Mouse (Mus musculus): Measurements from ENCODE around the gene Gdf3.
"Not testable (repeated sequence)": the region's sequence is repeated elsewhere in the genome, so short reads cannot be mapped to it uniquely, and the experiment has no call there.

Gdf3 gene

DNA sequence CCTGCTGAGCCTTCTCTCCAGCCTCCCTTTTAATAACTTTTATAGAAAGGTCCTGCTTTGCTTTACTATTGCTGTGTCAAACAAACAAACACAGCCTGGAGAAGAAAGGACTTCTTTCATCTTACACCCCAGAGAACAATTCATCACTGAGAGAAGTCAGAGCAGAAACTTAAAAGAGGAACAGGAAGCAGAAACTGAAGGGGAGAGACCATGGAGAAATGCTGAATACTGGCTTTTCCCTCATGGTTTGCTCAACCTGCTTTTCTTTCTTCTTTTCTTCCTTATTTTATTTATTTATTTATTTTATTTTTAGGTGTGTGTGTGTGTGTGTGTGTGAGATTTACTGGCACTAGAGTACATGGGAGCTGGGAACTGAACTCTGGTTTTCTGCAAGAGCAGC lies 5.6 kb downstream of the Gdf3 start:
- no peak for DNase-seq

DNA sequence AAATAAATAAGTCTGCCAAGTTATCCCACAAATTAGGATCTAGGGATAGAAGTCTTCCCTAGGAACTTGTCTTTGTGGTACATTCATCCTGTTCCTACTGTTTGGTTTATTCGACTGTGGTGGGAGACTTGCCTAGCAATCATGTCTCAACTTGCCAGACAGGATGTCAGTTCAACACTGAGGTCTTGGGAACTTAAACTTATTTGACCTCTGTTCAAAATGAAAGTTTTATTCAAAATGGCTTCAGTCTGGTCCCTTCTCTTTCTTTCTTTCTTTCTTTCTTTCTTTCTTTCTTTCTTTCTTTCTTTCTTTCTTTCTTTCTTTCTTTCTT lies 6.9 kb downstream of the Gdf3 start:
- no peak for DNase-seq

DNA sequence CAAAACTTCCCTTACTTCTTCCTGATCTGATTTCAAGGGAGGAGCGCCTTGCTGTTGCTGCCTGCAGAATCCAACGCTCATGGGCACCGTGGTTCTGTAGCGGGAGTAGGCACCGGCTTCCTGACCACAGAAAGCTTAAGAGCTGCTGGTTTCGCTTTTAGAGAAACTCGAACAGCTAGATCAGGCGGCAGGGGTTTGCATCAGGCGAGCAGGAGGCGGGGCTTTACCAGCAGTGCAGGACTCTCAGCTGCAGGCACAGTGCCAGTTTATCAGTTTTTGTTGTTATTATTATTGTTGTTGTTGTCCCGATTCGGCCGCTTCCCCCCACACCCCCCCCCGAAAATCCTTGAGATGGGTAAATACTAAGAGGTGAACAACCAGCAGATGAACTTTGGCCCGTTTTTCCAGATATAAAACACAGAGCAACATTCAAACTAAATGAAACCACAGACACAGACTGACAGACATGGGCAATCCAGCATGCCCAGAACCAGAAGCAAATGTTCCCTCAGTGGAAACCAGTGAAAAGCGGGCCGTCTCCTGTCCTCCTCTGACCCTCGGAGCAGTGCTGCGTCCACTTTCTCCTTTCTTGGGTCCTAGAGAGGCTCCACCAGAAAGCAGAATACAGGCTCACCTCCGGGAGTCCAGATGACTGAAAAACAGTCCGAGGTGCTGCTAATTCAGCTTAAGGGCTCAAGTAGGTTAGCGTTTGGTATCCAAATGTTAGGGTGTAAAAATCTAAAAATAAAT lies 7.5 kb downstream of the Gdf3 start, which contains the start of gene Apobec1:
TSS of gene Apobec1 (minus strand) at position 203 of the 750 bp plus-strand sequence.
- DNase-seq: peak; percentile 14

DNA sequence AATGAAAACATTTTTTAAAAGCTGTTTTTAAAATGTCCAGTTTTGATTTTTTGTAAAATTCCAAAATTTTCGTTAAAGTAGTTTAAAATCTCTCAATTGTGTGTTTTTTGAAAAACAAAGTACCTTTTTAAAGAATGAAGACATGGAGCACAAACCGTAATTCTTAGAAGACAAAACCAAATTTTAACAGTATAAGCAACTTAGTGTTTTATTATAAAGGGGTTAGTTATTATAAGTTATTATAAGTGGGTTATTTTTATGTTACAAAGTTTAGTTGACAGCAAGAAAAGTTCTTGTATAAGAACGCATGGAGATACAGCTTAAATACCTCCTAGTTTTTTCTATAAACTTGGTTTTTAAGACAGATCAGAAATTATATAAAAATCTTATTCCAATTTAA lies 8.3 kb downstream of the Gdf3 start:
- no peak for DNase-seq

DNA sequence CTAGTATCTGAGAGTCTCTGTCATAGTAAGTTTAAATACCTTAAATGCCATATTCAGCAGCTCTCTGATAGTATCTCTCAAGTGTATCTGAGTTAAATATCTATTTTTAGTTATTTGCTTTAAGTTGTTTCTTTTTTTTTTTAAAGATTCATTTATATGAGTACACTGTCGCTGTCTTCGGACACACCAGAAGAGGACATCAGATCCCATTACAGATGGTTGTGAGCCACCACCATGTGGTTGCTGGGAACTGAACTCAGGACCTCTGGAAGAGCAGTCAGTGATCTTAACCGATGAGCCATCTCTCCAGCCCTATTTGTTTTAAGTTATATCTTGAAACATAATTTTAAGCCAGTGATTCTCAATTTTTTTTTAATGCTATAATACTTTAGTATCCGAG lies 8.9 kb downstream of the Gdf3 start:
- no peak for DNase-seq

DNA sequence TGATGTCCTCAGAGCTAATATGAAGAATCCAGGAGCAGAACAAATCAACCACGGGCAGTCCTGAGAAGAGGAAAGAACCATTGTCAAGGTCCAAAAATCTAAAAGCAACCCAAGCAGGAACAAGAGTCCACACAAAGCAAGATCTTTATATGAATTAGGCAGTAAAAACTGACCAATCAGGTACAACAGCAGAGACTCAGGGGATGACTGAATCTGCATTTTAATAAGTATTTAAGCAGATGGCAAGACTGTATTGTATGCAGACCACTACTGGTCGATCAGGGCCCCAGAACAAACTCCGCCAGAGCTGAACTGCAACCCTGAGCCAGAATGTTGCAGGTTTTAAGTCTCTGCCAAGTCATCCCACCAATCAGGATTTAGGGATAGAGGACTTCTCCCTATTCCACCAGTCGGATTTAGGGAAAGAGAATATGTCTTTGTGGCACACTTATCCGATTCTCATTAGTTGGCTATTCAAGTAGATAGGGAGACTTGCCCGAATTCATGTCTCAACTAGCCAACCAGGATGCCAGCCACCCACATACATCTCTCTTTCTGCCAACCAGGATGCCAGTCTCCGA lies 9.7 kb downstream of the Gdf3 start:
- no peak for DNase-seq

DNA sequence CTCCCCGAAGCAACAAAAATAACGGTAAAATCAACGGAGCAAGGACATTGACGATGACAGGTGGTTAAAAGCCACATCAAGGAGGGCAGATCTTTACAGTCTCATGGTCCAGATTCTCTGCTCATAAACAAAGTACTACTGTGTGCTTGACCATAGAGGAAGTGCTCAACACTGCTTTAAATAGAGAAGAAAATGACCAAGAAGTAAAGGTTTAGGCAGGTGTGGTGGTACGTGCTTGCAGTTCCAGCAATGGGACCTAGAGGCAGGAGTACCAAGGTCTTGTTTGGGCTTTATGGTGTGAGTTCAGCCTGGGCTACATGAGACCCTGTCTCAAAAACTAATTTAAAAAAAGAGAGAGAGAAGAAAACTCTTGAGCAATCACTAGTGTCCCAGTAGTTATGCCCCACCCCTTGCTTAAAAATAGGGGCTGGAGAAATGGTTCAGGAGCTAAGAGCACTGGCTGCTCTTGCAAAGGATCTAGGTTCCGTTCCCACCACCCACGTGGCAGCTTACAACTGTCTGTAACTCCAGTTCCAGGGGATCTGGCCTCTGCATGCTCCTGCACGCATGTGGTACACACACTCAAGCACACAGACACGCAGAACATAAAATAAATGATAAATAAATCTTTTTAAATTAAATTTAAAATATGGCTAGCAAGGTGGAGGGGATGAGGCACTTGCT lies 10.7 kb downstream of the Gdf3 start:
- no peak for DNase-seq

DNA sequence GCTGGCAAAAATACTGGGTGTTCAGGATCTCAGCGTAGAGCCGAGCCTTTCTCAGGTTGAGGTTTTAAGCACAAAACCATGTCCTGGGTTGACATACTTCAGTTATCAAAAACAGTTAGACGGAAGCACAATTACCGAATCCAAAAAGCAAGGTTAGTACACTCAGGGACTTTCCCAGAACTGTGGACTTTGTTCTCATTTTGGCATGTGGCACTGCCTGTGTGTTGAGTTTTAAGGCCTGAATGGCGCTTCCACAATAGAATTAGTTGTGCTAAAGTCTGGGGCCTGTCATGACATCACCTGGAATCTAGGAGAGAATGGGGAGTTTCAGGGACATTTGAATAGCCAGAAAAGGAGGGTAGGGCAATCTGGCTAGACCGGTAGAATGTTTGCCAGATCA lies 11.5 kb downstream of the Gdf3 start:
- DNase-seq: no peak

DNA sequence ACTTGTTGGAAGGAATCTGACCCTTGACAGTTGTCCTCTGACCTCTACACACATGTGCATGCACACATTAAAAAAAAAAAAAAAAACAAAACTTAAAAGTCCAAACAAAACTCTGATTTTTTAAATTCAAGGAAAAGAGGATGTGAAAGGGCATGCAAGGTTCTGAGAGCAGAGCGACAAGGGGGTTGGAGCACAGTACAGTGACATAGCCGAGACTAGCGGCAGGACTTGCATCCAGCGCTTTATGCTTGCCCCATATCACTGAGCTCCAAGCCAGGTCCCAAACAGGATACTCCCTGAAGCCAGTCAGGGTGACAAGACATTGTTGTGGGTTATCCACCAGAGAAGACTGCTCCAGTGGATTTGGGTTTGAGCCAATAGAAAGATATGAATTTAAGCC lies 11.9 kb downstream of the Gdf3 start:
- no peak for DNase-seq

DNA sequence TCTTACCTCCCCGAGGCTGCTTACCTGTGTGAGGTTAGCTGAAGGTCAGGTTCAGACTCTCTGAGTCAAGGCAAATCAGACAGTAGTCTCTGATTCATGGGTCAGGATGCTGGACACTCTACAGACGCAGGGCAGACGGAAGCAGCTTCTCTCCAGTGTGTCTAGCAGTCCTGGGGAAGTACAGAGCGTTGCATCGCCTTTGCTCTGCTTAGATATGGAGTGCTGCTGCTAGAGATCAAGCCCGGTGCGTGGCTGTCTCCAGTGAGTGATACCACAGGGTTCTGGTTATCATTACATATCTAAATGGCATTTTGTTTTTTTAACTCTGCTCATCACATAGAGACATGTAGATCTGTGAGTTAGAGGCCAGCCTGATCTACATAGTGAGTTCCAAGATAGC lies 13.3 kb downstream of the Gdf3 start:
- DNase-seq: no peak

DNA sequence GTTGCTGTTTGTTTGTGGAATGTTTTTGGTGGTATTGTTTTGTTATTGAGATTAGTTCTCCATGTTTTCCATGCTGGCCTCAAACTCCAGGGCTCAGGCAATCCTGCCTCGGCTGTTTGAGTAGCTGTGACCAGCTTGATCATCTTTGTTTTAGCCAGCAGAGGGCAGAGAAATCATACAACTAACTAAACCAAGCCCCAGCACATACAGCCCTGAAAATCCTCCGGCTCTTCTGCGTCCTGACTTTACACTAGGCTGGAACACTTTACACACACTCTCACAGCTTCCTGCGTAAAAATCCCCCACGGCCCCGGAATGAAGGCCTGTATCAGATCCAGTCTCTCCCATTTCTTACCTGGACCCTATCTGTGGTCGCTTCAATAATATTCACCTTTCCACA lies 14.2 kb downstream of the Gdf3 start:
- DNase-seq: no peak

DNA sequence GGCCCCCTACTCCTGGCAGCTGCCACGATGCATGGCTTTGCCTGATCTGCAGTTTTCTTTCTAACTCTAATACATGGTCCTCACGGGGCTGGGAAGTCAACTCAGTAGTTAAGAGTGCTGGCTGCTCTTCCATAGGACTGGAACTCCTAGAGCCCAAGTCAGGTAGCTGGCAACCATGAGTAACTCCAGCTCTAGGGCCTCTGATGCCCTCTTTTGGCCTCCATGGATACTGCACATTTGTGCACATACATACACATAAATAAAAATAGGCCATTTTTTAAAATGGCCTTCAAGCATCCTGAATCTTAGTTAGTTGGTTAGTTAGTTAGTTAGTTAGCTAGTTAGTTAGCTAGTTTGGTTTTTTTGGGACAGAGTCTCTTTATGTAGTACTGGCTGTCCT lies 17.0 kb downstream of the Gdf3 start:
- DNase-seq: no peak

DNA sequence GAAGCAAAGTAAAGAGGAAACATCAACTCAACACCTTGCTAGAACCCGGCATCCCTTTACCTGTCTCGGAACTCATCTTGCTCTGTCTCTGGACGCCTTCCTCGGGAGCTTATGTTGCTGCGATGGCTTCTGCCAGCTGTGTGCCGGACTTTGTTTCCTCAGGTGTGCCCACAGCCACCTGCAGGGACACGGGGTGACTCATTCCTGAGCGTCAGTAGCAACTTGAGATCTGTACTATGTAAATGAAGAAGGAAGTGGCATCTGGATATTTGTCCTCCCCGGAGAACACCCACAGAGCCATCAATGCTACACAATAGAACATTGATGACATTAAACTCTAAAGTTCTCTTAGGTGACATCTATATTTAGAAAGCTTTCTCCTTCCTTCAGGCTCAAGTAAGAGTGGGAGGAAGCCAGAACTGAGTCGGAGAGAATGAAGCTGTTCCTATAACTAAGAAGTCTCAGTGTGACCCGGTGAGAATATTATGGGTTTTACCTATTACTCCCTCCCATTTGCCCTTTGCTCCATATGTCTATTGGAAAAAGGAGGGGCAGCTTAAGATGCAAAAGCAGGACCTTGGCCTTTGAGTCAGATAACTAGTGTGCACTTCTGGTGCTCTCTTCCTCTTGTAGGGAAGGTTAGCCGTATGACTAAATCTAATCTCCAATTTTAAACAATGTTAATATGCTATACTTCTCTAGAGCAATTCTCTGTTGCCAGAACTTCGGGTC lies 18.7 kb downstream of the Gdf3 start:
- no peak for DNase-seq

DNA sequence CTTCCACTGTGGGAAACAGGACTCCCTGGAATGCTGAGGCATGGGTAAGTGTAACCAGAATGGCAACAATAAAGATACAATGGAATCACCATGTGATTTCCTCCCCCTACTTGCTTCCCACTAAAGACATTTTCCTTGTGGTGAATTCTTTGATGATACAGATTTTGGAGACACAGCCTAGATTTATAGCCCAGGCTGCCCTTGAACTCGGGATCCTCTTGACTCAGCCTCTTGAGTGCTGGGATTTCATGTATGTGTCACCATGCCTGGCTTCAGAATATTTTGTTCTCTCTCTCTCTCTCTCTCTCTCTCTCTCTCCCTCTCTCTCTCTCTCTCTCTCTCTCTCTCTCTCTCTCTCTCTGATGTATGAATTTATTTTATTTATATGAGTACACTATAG lies 30.8 kb downstream of the Gdf3 start:
- DNase-seq: no peak

DNA sequence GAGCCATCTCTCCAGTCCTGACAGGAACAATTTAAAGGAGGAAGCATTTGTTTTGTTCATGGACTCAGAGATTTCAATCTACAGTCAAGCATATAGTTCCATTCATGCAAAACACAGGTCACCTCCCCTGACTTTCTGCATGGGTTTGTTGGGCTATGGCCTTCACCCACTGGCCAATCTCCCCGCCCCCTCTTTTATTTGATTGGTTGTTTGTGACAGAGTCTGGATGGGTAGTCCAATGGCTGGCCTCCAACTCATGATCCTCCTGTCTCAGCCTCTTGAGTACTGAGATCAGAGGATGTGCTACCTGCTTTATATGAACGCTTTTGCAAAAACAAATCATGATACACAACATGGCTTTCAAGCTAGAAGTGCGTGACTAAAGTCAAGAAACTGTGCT lies 32.9 kb downstream of the Gdf3 start:
- DNase-seq: no peak

DNA sequence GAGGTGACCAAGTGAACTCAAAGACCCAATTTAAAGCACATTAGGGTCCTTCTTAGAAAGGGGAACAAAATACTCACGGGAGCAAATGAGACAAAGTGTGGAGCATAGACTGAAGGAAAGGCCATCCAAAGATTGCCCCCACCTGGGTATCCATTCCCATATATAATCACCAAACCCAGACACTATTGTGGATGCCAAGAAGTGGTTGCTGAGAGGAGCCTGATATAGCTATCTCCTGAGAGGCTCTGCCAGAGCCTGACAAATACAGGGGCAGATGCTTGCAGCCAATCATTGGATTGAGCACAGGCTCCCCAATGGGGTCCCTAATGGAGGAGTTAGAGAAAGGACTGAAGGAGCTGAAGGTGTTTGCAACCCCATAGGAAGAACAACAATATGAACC lies 34.9 kb downstream of the Gdf3 start:
- not testable (repeated sequence) for DNase-seq

DNA sequence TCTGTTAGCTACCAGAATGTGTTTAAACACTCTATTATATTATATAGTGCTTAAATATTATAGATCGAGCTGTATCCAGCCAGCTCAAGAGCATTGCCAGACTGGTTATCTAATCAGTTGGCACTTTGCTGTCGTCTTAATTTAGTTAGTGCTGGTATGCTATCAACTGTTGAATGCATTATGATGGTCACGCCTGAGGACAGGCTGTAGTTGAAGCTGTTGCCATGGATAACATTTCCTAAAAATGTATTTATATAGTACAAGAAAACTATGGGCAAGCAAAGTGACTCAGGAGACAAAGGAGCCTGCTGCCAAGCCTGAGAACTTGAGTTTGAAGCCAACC lies 38.3 kb downstream of the Gdf3 start:
- DNase-seq: no peak

DNA sequence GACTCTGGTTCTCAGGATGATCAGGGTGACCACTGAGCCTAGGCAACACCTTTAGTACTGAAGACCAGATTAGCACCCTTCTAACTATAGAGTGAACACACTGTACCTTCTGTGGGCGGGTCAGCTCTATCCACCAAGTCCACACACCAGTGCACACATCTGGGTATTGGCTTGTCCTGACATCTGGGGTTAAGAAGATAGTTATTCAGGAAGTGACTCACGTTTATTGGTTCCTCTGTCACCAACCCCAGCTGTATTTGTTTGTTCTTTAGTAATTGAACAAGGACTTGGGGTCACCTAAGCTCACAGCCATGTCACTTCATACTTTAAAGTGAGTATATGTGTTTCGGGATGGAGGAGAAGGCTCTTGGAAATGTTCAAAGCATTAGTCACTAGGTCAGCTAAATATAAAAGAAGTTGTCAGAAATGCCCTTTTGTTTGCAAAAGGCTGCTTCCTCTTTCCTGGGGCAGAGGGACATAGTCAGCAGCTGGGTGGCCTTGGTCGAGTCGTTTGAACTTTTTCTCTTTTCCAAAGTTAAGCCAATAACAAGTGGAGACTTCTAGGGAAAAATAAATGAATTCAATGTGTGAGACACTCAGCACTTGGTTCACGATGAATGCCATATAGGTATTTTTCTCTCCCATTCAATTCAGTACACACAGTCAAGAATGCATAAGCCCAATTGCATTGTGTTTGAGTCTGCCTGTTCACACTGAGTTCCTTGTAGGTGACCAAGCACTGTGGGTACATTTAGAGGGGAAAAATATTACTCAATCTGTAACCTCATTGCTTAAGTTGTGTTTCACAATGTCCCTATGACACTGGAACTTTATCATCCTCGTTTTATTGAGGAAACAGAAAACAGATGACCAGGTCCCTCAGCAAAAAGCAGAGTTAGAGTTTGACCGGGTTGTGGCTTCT lies 38.9 kb downstream of the Gdf3 start:
- DNase-seq: no peak

DNA sequence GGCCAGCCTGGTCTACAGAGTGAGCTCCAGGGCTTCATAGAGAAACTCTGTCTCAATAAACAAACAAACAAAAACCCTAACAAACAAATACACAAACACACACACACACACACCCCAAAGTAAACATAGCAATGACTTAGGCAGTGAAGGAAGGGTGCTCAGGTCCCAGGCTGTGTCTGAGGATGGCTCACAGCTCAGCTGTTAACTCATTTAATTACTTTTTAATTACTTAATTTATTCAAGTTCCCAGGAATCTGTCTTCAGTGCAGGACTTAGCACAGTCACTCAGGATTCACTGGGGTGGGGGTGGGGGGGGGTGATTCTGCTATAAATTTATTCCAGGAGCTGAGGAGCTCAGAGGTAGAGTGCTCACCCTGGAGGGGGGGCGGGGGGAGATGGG lies 40.1 kb downstream of the Gdf3 start:
- no peak for DNase-seq

DNA sequence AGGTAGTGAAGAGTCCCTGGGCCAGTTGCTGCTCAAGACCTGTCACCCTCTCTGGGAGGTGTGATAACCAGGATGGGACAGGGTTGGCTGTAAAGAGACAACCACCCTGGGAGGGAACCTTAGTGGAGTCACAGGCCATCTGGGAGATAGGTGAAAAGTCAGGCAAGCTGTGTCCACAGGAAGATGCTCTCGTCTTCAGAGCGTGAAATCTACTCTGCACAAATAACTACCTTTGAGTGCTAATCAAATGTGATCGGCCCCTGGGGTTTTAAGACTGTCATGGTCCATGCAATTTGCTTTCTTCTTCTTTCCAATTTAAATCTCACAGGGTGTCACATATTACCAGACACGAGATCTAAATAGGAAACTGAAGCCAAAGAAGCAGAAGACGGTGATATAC lies 40.8 kb downstream of the Gdf3 start:
- DNase-seq: no peak

DNA sequence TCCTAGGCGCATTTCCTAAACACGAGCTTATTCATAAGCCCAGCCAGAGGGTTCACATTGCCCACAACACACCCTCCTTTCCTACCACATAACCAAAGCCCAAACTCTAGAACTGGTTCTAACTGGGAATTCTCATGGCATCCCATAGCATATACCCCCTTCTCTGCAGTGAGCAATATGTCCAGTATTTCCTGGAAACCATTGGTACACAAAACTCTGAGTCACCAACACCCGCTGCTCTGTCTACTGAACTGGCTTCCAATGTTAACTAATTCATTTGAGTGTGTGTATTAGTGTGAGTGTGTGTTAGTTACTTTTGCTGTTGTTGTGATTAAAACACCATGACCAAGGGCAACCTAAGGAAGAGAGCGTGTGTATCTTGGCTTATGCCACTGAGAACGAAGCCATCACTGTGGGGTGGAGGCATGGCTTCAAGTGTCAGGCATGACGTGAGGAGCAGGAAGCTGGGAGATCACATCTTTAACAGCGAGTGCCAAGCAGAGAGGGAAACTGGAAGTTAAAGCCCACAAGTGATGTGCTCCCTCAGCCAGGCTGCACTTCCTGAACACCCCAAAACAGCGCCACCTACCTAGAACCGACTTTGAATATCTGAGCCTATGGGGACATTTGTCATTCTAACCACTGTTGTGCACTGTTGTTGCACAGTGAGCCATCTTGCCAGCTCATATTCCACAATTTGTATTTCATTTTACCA lies 44.7 kb downstream of the Gdf3 start:
- DNase-seq: no peak

DNA sequence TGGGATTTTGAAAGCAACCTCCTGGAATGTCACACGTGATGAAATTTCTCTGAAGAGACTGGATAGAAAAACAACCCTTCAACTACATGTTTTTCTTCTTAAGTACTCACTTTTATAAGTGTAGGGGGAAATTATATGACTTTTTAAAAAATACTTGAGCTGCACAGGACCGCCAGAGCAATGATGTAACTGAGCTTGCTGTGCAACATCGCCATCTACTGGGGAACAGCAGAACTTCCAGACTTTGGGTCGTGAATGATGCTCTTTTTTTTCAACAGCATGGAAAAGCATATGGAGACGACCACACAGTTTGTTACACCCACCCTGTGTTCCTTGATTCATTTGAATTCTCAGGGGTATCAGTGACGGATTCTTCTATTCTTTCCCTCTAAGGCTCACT lies 47.4 kb downstream of the Gdf3 start:
- DNase-seq: peak; percentile 12

Measured in cerebellum, adult 9-11 months (tissue).